21 mouse cellular contexts compared by ENCODE assay signal in the genomic region with DNA sequence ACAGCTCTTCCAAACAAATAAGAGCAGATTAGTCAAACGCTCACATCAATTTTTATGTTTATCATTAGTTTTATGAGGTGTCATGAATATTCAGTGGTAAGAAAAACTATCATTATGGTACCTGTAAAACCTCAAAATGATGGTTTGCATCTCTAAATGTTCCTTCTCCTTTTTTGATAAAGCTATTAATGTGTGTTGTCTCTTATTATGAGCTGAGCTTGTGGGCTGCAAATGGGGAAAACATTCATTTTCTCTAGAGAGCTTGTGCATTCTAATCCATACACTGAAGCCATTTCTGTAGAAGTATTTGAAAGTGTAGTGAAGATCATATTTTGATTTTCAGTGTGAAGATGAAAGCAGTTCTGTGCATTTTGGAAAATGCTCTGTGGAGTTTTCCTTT.
DNase-seq lines count a peak whose midpoint lies in the region; ATAC-seq lines count a peak whose summit lies in the region.
"Had no signal": no experiment of that assay in that cellular context is flagged by ENCODE, and none has a peak within 500 bp of the region (broad histone marks: within the 10 kb centered on the region; RNA-seq: fewer than 3 reads in every experiment).

No protein-coding gene starts in this region.

- no peaks in the 10 kb centered on the region for H3K27me3 ChIP-seq in neural tube, embryonic 13.5 days
- H3K27me3 ChIP-seq in neural tube, embryonic 14.5 days (ENCODE audit: control insufficient read depth, insufficient read depth, low read length) = no peaks in the 10 kb centered on the region
- no peaks in the 10 kb centered on the region for H3K27me3 ChIP-seq in neural tube, embryonic 15.5 days (replicated peaks)
- H3K27me3 ChIP-seq: CH12.LX, Patski had no signal

- peak; percentile 72 for ATAC-seq in neural tube, embryonic 13.5 days (ENCODE audit: low read depth)
- ATAC-seq in neural tube, embryonic 14.5 days (ENCODE audit: low read depth) = peak; percentile 73
- ATAC-seq in neural tube, embryonic 15.5 days (ENCODE audit: low FRiP score) = peak; percentile 63
- ATAC-seq in monocyte, adult 5-6 weeks (replicated peaks; ENCODE audit: insufficient number of reproducible peaks, low FRiP score, low TSS enrichment, poor library complexity, severe bottlenecking) = no peak
- ATAC-seq: activated CD4-positive, CD25-positive, alpha-beta regulatory T cell, adult 4 months; CD4-positive, CD25-positive, alpha-beta regulatory T cell, adult 4 months; Patski had no signal

- intact Hi-C loops in left cerebral cortex, postnatal 4 days (cut with DNase I) = no loop called here

- no peaks in the 10 kb centered on the region for H3K36me3 ChIP-seq in neural tube, embryonic 13.5 days
- H3K36me3 ChIP-seq in neural tube, embryonic 14.5 days (ENCODE audit: control insufficient read depth, insufficient read depth, low read length) = no peaks in the 10 kb centered on the region
- H3K36me3 ChIP-seq in neural tube, embryonic 15.5 days = no peaks in the 10 kb centered on the region
- H3K36me3 ChIP-seq: G1E had no signal

- H3K4me2 ChIP-seq in neural tube, embryonic 13.5 days = no peak overlapping the region
- H3K4me2 ChIP-seq in neural tube, embryonic 14.5 days (ENCODE audit: low read depth, low read length) = no peak overlapping the region
- no peak overlapping the region for H3K4me2 ChIP-seq in neural tube, embryonic 15.5 days

- H3K9ac ChIP-seq in neural tube, embryonic 13.5 days = no peak overlapping the region
- no peak overlapping the region for H3K9ac ChIP-seq in neural tube, embryonic 14.5 days (replicated peaks; ENCODE audit: low read depth, low read length)
- H3K9ac ChIP-seq in neural tube, embryonic 15.5 days (replicated peaks) = no peak overlapping the region

- WGBS in neural tube, embryonic 13.5 days = 65% methylated on average over 1 of the region's 1 CpGs
- WGBS in neural tube, embryonic 14.5 days = 55% methylated on average over 1 of the region's 1 CpGs
- WGBS in neural tube, embryonic 15.5 days = 49% methylated on average over 1 of the region's 1 CpGs

- H3K9me3 ChIP-seq in neural tube, embryonic 13.5 days = no peaks in the 10 kb centered on the region
- H3K9me3 ChIP-seq in neural tube, embryonic 14.5 days (ENCODE audit: control insufficient read depth, low read length) = no peaks in the 10 kb centered on the region
- no peaks in the 10 kb centered on the region for H3K9me3 ChIP-seq in neural tube, embryonic 15.5 days (replicated peaks)
- H3K9me3 ChIP-seq: G1E had no signal

- H3K4me1 ChIP-seq in neural tube, embryonic 13.5 days (replicated peaks) = 0 out of 2 replicates have a peak, but pooled peaks cover 3% of the 10 kb centered on the region
- H3K4me1 ChIP-seq in neural tube, embryonic 14.5 days (ENCODE audit: control insufficient read depth, insufficient read depth, low read length) = no peaks in the 10 kb centered on the region
- peaks cover 4% of the 10 kb centered on the region; the same call in 1 of the 2 replicates for H3K4me1 ChIP-seq in neural tube, embryonic 15.5 days

- no peak for DNase-seq in neural tube, embryonic 10.5 days (ENCODE audit: extremely low spot score, low spot score)
- no peak for DNase-seq in left cerebral cortex, postnatal 4 days
- DNase-seq: adrenal gland, adult 2 months; adrenal gland, adult 8-10 months; adrenal gland, postnatal 10 days; adrenal gland, postnatal 14 days; adrenal gland, postnatal 25 days; adrenal gland, postnatal 36 days; B cell, adult 2 months; cerebellum, adult 11 months; cerebellum, adult 11-12 months; cerebellum, adult 18-20 months had no signal

- no peak overlapping the region for H3K27ac ChIP-seq in neural tube, embryonic 13.5 days (replicated peaks)
- H3K27ac ChIP-seq in neural tube, embryonic 14.5 days (ENCODE audit: low read depth, low read length) = no peak overlapping the region
- no peak overlapping the region for H3K27ac ChIP-seq in neural tube, embryonic 15.5 days (replicated peaks)

- H3K4me3 ChIP-seq in neural tube, embryonic 13.5 days = no peak overlapping the region
- H3K4me3 ChIP-seq in neural tube, embryonic 14.5 days (ENCODE audit: low read depth, low read length) = no peak overlapping the region
- no peak overlapping the region for H3K4me3 ChIP-seq in neural tube, embryonic 15.5 days (replicated peaks)
